Mouse (Mus musculus) liver, embryonic 16.5 days (tissue): ENCODE data around the gene Hrasls5. TPM values are rescaled to one million over a fixed set of nuclear protein-coding genes. Genes with fewer than 3 reads are reported as not detected.
A peak's percentile ranks its signal among the peaks of the same experiment; 100 is the strongest.

Experiments
- ATAC-seq: fragments of 200-750 bp; cut with Nextera tagmentation; 2 replicates; pipeline ENCODE4 v1.8.0; 2017; ENCODE audit warnings: low read depth, mild to moderate bottlenecking, moderate number of reproducible peaks, moderate library complexity
- H3K27ac ChIP-seq: fragments of 300-500 bp; sonication (generic); 2 replicates; pipeline ENCODE4 v1.5.1; 2014; ENCODE audit warnings: mild to moderate bottlenecking, low read length
- H3K27me3 ChIP-seq: fragments of 300-500 bp; sonication (generic); 2 replicates; pipeline ENCODE4 v1.6.1; 2014; ENCODE audit warnings: low read depth, low read length, mixed read lengths; ENCODE audit not compliant: control insufficient read depth, insufficient read depth
- H3K36me3 ChIP-seq: fragments of 300-500 bp; sonication (generic); 2 replicates; pipeline ENCODE4 v1.6.1; 2014; ENCODE audit warnings: mild to moderate bottlenecking; ENCODE audit not compliant: control insufficient read depth, insufficient read depth
- H3K4me1 ChIP-seq: fragments of 300-500 bp; sonication (generic); 2 replicates; pipeline ENCODE4 v1.6.1; 2014; ENCODE audit warnings: low read depth, low read length, mixed read lengths; ENCODE audit not compliant: control insufficient read depth
- H3K4me2 ChIP-seq: fragments of 300-500 bp; sonication (generic); 2 replicates; pipeline ENCODE4 v1.6.1; 2014; ENCODE audit warnings: low read depth, low read length, mixed read lengths
- H3K4me3 ChIP-seq: fragments of 300-500 bp; sonication (generic); 2 replicates; pipeline ENCODE4 v1.5.1; 2014; ENCODE audit warnings: low read depth, mild to moderate bottlenecking, low read length
- H3K9ac ChIP-seq: fragments of 300-500 bp; sonication (generic); 2 replicates; pipeline ENCODE4 v1.6.1; 2014; ENCODE audit warnings: low read depth, low read length
- H3K9me3 ChIP-seq: fragments of 300-500 bp; sonication (generic); replicated peaks from 2 replicates; pipeline ENCODE4 v1.6.1; 2016; ENCODE audit warnings: low read length; ENCODE audit not compliant: control insufficient read depth
- WGBS: fragments of 180-500 bp; shearing (Covaris S2); extraction: QIAGEN DNeasy Blood & Tissue Kit; methylation state at CpG from one replicate; pipeline ENCODE4 v1.1.7; 2014; ENCODE audit not compliant: insufficient replicate concordance; 5-methylcytosine and 5-hydroxymethylcytosine counted together
- polyA plus RNA-seq: library from polyadenylated mRNA; unstranded; fragments of >200 nt; fragmentation: Nextera tagmentation; extraction: Ambion mirVana; gene quantifications from 2 replicates; pipeline ENCODE4 v1.2.1, GENCODE M21; 2015

The Hrasls5 gene
- not detected in 2 replicates for polyA plus RNA-seq

- Histone ChIP-seq H3K27ac (no peak within 1 kb of the TSS), H3K4me1 (no peaks in the 10 kb centered on the region; the same call in 1 of the 2 replicates), H3K36me3 (no peaks in the 10 kb centered on the region), H3K4me2 (peak within 1 kb of the TSS; percentile 60), H3K9me3 (no peaks in the 10 kb centered on the region), H3K27me3 (peaks cover 18% of the 10 kb centered on the region), H3K4me3 (peak within 1 kb of the TSS; percentile 35), H3K9ac (no peak within 1 kb of the TSS)
- ATAC-seq: no peak
- 3% methylated on average over 54 of the region's 54 CpGs for WGBS
Measured at GRCm38 (mm10) chr19:7611942-7612757, at the start of gene Hrasls5. Hrasls5 (plus strand) TSS chr19:7612541.

DNA sequence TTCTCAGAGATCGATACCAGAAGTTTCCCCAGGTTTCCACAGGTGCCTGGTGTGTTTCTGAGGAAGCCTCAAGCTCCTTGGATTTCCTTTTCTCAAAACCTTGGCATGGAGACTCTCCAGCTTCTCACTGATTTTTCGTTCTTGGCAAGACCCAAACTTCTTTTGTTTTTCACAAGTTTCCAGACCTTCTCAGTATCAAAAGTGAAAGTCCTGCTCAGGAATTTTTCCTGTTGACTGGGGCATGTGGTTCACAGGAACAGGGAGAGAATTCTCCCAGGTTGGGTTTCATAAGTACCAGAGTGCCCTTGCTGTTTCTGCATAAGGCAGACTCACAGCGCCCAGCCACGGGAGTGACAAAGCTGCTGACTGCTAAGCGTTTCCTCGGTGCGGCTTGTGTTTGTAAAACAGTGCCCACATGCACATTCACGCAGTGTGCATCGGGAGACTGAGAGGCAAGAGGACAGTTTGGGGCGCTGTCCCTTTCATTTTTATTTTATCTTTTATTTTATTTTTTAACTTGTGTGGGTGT, 49.7 kb upstream of the Hrasls5 start:
- no peak overlapping the region for H3K4me2 ChIP-seq

GRCm38 (mm10) chr19:7563676-7564075, 48.7 kb upstream of the Hrasls5 start:
- WGBS: 48% methylated on average over 2 of the region's 2 CpGs
- no peak overlapping the region for H3K4me2 ChIP-seq
- no peak for ATAC-seq

More for the DNA sequence above, 49.7 kb upstream of the Hrasls5 start:
- Histone ChIP-seq H3K36me3 (no peaks in the 10 kb centered on the region), H3K27me3 (no peaks in the 10 kb centered on the region), H3K9me3 (no peaks in the 10 kb centered on the region), H3K9ac (no peak overlapping the region), H3K4me3 (no peak overlapping the region), H3K27ac (no peak overlapping the region), H3K4me1 (peaks cover 8% of the 10 kb centered on the region)
- WGBS: 71% methylated on average over 10 of the region's 10 CpGs
- no peak for ATAC-seq

DNA sequence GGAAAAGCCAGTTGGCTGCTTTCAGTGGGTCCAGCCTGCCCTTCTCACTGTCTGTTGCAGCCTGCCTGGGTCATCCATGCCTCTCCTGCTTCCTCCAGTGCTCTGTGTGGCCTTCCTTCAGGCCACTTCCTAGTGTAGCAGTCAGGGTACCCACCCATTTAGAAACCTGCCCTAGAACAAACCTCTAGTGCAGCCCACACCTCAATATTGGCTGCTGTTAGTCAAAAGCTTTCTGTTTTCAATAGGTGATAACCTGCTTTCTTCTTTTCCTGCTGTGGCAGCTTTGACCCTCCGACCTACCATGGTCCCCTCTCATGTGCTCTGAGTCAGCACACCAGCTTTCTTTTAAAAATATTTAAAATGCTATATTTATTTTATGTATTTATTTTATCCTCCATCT, 47.9 kb upstream of the Hrasls5 start:
- Histone ChIP-seq H3K4me1 (no peaks in the 10 kb centered on the region), H3K9ac (no peak overlapping the region), H3K36me3 (no peaks in the 10 kb centered on the region), H3K4me3 (no peak overlapping the region), H3K27ac (no peak overlapping the region), H3K27me3 (no peaks in the 10 kb centered on the region), H3K9me3 (no peaks in the 10 kb centered on the region), H3K4me2 (no peak overlapping the region)
- WGBS: 81% methylated on average over 1 of the region's 1 CpGs
- ATAC-seq: no peak

More at GRCm38 (mm10) chr19:7563676-7564075, 48.7 kb upstream of the Hrasls5 start:
- Histone ChIP-seq H3K4me3 (no peak overlapping the region), H3K9ac (no peak overlapping the region), H3K27me3 (no peaks in the 10 kb centered on the region), H3K4me1 (no peaks in the 10 kb centered on the region; the same call in 1 of the 2 replicates), H3K27ac (no peak overlapping the region), H3K9me3 (no peaks in the 10 kb centered on the region), H3K36me3 (no peaks in the 10 kb centered on the region)

DNA sequence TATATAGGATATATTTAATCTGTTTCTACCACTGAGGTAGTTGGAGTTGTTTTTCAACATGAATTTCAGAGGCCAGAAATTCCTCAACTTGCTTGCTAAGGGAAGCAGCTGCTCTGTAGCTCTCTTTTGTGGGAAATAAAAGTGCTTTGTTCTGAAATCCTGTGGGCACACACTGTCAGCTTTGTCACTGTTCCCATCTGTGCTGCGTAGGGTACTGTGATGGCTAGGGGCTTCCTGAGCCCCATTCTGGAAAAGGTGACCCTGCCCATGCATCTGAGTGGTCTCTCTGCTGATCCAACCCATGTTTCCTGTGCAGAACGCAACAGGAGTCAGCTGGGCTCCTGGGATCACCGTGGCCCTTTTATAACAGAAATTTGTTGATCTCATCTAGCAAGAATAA, 45.5 kb upstream of the Hrasls5 start:
- H3K4me2 ChIP-seq: no peak overlapping the region
- H3K4me1 ChIP-seq: no peaks in the 10 kb centered on the region
- H3K27ac ChIP-seq: no peak overlapping the region
- 79% methylated on average over 3 of the region's 3 CpGs for WGBS
- no peak for ATAC-seq
- no peak overlapping the region for H3K4me3 ChIP-seq
- no peaks in the 10 kb centered on the region for H3K9me3 ChIP-seq
- no peak overlapping the region for H3K9ac ChIP-seq
- no peaks in the 10 kb centered on the region for H3K27me3 ChIP-seq
- H3K36me3 ChIP-seq: no peaks in the 10 kb centered on the region

GRCm38 (mm10) chr19:7568364-7568763, 44.0 kb upstream of the Hrasls5 start:
- Histone ChIP-seq H3K27ac (no peak overlapping the region), H3K9ac (no peak overlapping the region), H3K27me3 (no peaks in the 10 kb centered on the region), H3K4me2 (no peak overlapping the region), H3K4me3 (no peak overlapping the region), H3K9me3 (no peaks in the 10 kb centered on the region), H3K4me1 (no peaks in the 10 kb centered on the region), H3K36me3 (no peaks in the 10 kb centered on the region)
- WGBS: 27% methylated on average over 3 of the region's 3 CpGs
- no peak for ATAC-seq

- H3K4me2 ChIP-seq: no peak overlapping the region
- H3K9ac ChIP-seq: no peak overlapping the region
- no peaks in the 10 kb centered on the region for H3K36me3 ChIP-seq
- no peaks in the 10 kb centered on the region for H3K9me3 ChIP-seq
- H3K4me3 ChIP-seq: no peak overlapping the region
- no peaks in the 10 kb centered on the region for H3K4me1 ChIP-seq
- no peak for ATAC-seq
- H3K27me3 ChIP-seq: no peaks in the 10 kb centered on the region
- WGBS: 39% methylated on average over 5 of the region's 5 CpGs
- H3K27ac ChIP-seq: no peak overlapping the region
Measured at GRCm38 (mm10) chr19:7569650-7570049, 42.7 kb upstream of the Hrasls5 start.

DNA sequence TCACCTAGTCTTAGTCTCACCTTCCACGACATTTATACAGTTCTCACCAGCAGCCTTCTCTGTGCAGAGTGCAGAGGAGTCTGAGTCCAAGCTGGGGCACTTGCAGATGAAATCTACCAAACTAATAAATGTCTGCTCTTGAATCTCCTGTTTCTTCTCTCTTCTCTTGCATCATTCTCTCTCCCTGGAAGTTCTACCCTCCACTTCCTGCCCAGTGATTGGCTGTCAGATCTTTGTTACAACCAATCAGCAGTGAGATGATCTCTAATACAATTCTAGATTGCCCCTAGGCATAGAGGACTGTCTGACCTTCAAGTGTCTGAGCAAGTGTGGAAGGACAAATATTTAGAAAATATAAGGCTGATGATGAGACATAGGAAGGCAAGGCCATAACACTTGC, 36.2 kb upstream of the Hrasls5 start:
- H3K9ac ChIP-seq: no peak overlapping the region
- no peak overlapping the region for H3K4me3 ChIP-seq
- H3K9me3 ChIP-seq: no peaks in the 10 kb centered on the region
- no peak for ATAC-seq
- H3K36me3 ChIP-seq: no peaks in the 10 kb centered on the region; the same call in 1 of the 2 replicates
- H3K4me1 ChIP-seq: no peaks in the 10 kb centered on the region; the same call in 1 of the 2 replicates
- H3K27ac ChIP-seq: no peak overlapping the region
- WGBS: 76% methylated on average over 1 of the region's 1 CpGs
- H3K27me3 ChIP-seq: no peaks in the 10 kb centered on the region
- no peak overlapping the region for H3K4me2 ChIP-seq

DNA sequence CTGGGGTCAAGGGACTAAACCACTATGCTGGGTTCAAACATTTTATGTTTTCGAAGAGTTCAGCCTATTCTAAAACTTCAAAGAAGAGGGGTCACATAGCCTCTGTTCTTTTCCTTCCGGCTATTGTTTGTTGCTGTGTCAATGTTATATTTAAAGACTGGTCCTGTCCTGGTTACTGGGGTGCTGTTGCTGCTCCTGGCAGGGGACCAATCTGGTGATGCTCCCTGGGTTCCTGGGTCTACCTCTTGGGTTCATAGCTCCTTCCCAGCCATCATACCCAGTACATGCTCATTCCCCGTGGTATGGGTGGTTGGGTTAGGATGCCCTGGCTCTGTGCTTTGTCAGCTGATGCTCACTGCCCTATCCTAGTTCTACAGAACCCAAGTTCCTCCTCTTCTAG, 34.6 kb upstream of the Hrasls5 start:
- H3K9ac ChIP-seq: no peak overlapping the region
- no peaks in the 10 kb centered on the region for H3K9me3 ChIP-seq
- no peaks in the 10 kb centered on the region; the same call in 1 of the 2 replicates for H3K4me1 ChIP-seq
- no peaks in the 10 kb centered on the region; the same call in 1 of the 2 replicates for H3K36me3 ChIP-seq
- H3K4me2 ChIP-seq: no peak overlapping the region
- no peak for ATAC-seq
- 63% methylated on average over 3 of the region's 3 CpGs for WGBS
- H3K4me3 ChIP-seq: no peak overlapping the region
- no peak overlapping the region for H3K27ac ChIP-seq
- no peaks in the 10 kb centered on the region for H3K27me3 ChIP-seq
